Mouse (Mus musculus): Measurements from ENCODE around the gene Tefm. TPM values are rescaled to one million over a fixed set of nuclear protein-coding genes. Genes with fewer than 3 reads are reported as not detected.
A peak's percentile ranks its signal among the peaks of the same experiment; 100 is the strongest.
"Not testable (repeated sequence)": the region's sequence is repeated elsewhere in the genome, so short reads cannot be mapped to it uniquely, and the experiment has no call there.

Tefm gene
- total RNA-seq (2014; rRNA removed): 18.9 and 19.9 TPM in 2 replicates
- polyA plus RNA-seq (2015; fragmentation: Nextera tagmentation; extraction: Ambion mirVana): 23.7 and 25.6 TPM in 2 replicates

- Histone ChIP-seq H3K9ac (peak within 1 kb of the TSS; percentile 87), H3K4me1 (ENCODE audit: insufficient read depth) (0 out of 2 replicates have a peak, but pooled peaks cover 8% of the 10 kb centered on the region), H3K27me3 (ENCODE audit: insufficient read depth, low read length) (no peaks in the 10 kb centered on the region), H3K4me2 (ENCODE audit: low read depth) (peak within 1 kb of the TSS; percentile 70), H3K36me3 (ENCODE audit: insufficient read depth) (peaks cover 6% of the 10 kb centered on the region; the same call in 1 of the 2 replicates), H3K4me3 (ENCODE audit: low read depth, low read length) (peak within 1 kb of the TSS; percentile 79), H3K9me3 (ENCODE audit: low read length) (no peaks in the 10 kb centered on the region), H3K27ac (ENCODE audit: low read depth, low read length) (peak within 1 kb of the TSS; percentile 88)
- peak; percentile 97 for ATAC-seq
- no peak for TF ChIP-seq CTCF (IDR thresholded peaks at IDR 0.05; ENCODE audit: low read depth)
- DNase-seq: peak; percentile 92
- under 1% methylated on average over 40 of the region's 40 CpGs for WGBS
Measured at GRCm38 (mm10) chr11:80141825-80142521, at the start of gene Tefm. TSS of gene Tefm (minus strand) at chr11:80142175.

- H3K4me1 ChIP-seq (ENCODE audit: insufficient read depth): no peaks in the 10 kb centered on the region
- H3K4me2 ChIP-seq (ENCODE audit: low read depth): no peak overlapping the region
- DNase-seq (no peak), ATAC-seq (no peak)
- H3K9ac ChIP-seq: no peak overlapping the region
- no peak for TF ChIP-seq CTCF (IDR thresholded peaks at IDR 0.05; ENCODE audit: low read depth)
- 74% methylated on average over 4 of the region's 4 CpGs for WGBS
- H3K4me3 ChIP-seq (ENCODE audit: low read depth, low read length): no peak overlapping the region
- no peaks in the 10 kb centered on the region for H3K36me3 ChIP-seq (ENCODE audit: insufficient read depth)
- H3K27ac ChIP-seq (ENCODE audit: low read depth, low read length): no peak overlapping the region
- H3K27me3 ChIP-seq (ENCODE audit: insufficient read depth, low read length): no peaks in the 10 kb centered on the region
- H3K9me3 ChIP-seq (ENCODE audit: low read length): no peaks in the 10 kb centered on the region
Measured at GRCm38 (mm10) chr11:80190280-80190679, 48.3 kb upstream of the Tefm start.

GRCm38 (mm10) chr11:80185441-80185976, 43.5 kb upstream of the Tefm start:
- H3K36me3 ChIP-seq (ENCODE audit: insufficient read depth); H3K27ac ChIP-seq (ENCODE audit: low read depth, low read length); H3K27me3 ChIP-seq (ENCODE audit: insufficient read depth, low read length); H3K4me2 ChIP-seq (ENCODE audit: low read depth); H3K4me3 ChIP-seq (ENCODE audit: low read depth, low read length); ATAC-seq; H3K9me3 ChIP-seq (ENCODE audit: low read length); H3K4me1 ChIP-seq (ENCODE audit: insufficient read depth); H3K9ac ChIP-seq; DNase-seq: not testable (repeated sequence)
- WGBS: 56% methylated on average over 5 of the region's 5 CpGs

GRCm38 (mm10) chr11:80184531-80185071, 42.6 kb upstream of the Tefm start:
- DNase-seq: no peak
- no peaks in the 10 kb centered on the region for H3K36me3 ChIP-seq (ENCODE audit: insufficient read depth)
- no peak overlapping the region for H3K9ac ChIP-seq
- H3K4me1 ChIP-seq (ENCODE audit: insufficient read depth): no peaks in the 10 kb centered on the region
- WGBS: 86% methylated on average over 6 of the region's 6 CpGs
- no peak overlapping the region for H3K4me3 ChIP-seq (ENCODE audit: low read depth, low read length)
- H3K4me2 ChIP-seq (ENCODE audit: low read depth): peak overlapping the region; percentile 71
- ATAC-seq: no peak
- no peaks in the 10 kb centered on the region for H3K27me3 ChIP-seq (ENCODE audit: insufficient read depth, low read length)
- no peak for TF ChIP-seq CTCF (IDR thresholded peaks at IDR 0.05; ENCODE audit: low read depth)
- H3K27ac ChIP-seq (ENCODE audit: low read depth, low read length): no peak overlapping the region
- H3K9me3 ChIP-seq (ENCODE audit: low read length): no peaks in the 10 kb centered on the region

GRCm38 (mm10) chr11:80183705-80184255, 41.8 kb upstream of the Tefm start, which contains the start of gene Rnf135:
TSS of gene Rnf135 (plus strand) at chr11:80183851.
- 2% methylated on average over 33 of the region's 33 CpGs for WGBS
- ATAC-seq (peak; percentile 76), DNase-seq (peak; percentile 63)
- peak within 1 kb of the TSS; percentile 69 for H3K27ac ChIP-seq (ENCODE audit: low read depth, low read length)
- H3K4me3 ChIP-seq (ENCODE audit: low read depth, low read length): peak within 1 kb of the TSS; percentile 45
- H3K27me3 ChIP-seq (ENCODE audit: insufficient read depth, low read length): no peaks in the 10 kb centered on the region
- H3K9ac ChIP-seq: peak within 1 kb of the TSS; percentile 48
- peak within 1 kb of the TSS; percentile 71 for H3K4me2 ChIP-seq (ENCODE audit: low read depth)
- H3K4me1 ChIP-seq (ENCODE audit: insufficient read depth): no peaks in the 10 kb centered on the region
- no peak for TF ChIP-seq CTCF (IDR thresholded peaks at IDR 0.05; ENCODE audit: low read depth)
- H3K36me3 ChIP-seq (ENCODE audit: insufficient read depth): no peaks in the 10 kb centered on the region
- H3K9me3 ChIP-seq (ENCODE audit: low read length): no peaks in the 10 kb centered on the region

GRCm38 (mm10) chr11:80183054-80183704, 41.2 kb upstream of the Tefm start:
- H3K4me3 ChIP-seq (ENCODE audit: low read depth, low read length): peak overlapping the region; percentile 45
- peak; percentile 31 for TF ChIP-seq CTCF (IDR thresholded peaks at IDR 0.05; ENCODE audit: low read depth)

More at GRCm38 (mm10) chr11:80183054-80183704, 41.2 kb upstream of the Tefm start:
- H3K9me3 ChIP-seq (ENCODE audit: low read length); H3K36me3 ChIP-seq (ENCODE audit: insufficient read depth); H3K4me1 ChIP-seq (ENCODE audit: insufficient read depth); H3K27me3 ChIP-seq (ENCODE audit: insufficient read depth, low read length); DNase-seq; H3K27ac ChIP-seq (ENCODE audit: low read depth, low read length): not testable (repeated sequence)
- ATAC-seq: peak; percentile 43
- Histone ChIP-seq H3K9ac (peak overlapping the region; percentile 48; the same call in 1 of the 2 replicates), H3K4me2 (ENCODE audit: low read depth) (peak overlapping the region; percentile 71)
- WGBS: 42% methylated on average over 12 of the region's 12 CpGs
